Mouse (Mus musculus): ENCODE results near the gene Plin2. TPM values are rescaled to one million over a fixed set of nuclear protein-coding genes. Genes with fewer than 3 reads are reported as not detected.
A peak's percentile ranks its signal among the peaks of the same experiment; 100 is the strongest.

Plin2 gene
- total RNA-seq, 2 experiments from 2014 or later, result 7.7 to 11.3 TPM

GRCm38 (mm10) chr4:86695081-86695480, 25.2 kb upstream of the Plin2 start:
- Histone ChIP-seq H3K4me3 (no peak overlapping the region), H3K27ac (no peak overlapping the region)
- TF ChIP-seq CTCF (IDR thresholded peaks at IDR 0.05), result peak; percentile 53
- DNase-seq (ENCODE audit: extremely low spot score in 1 of 2, low spot score in 2 of 2), result peak in 1 of 2 experiments; percentile 17
- intact Hi-C loops (cut with DNase I), result loop anchor here (5.0 to 10.0 kb wide), 2 partner anchors 83 to 860 kb away; partner anchors contain the start of gene Haus6

DNA sequence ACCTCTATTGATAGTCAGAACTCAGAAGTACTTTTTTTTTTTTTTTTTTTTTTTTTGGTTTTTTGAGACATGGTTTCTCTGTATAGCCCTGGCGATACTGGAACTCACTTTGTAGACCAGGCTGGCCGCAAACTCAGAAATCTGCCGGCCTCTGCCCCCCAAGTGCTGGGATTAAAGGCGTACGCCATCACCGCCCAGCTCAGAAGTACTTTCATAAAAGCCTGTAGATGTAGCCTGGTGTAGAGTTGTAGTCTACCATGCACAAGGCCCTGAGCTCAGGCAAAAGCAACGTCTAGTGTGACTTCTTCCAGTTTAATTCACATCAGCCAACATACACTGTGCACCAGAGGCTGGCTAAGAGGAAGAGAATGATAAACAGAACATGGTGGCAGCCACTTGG, 23.1 kb upstream of the Plin2 start:
- H3K4me3 ChIP-seq, result no peak overlapping the region
- intact Hi-C loops (cut with DNase I), result loop anchor here (10.0 kb wide), 1 partner anchor 858 kb away; no protein-coding TSS in a partner anchor
- DNase-seq (ENCODE audit: extremely low spot score in 1 of 2, low spot score in 2 of 2), result no peak
- TF ChIP-seq CTCF (IDR thresholded peaks at IDR 0.05), result no peak
- H3K27ac ChIP-seq, result no peak overlapping the region

- Histone ChIP-seq H3K4me3 (no peak overlapping the region), H3K27ac (no peak overlapping the region)
- intact Hi-C loops (cut with DNase I), result loop anchor here (10.0 kb wide), 1 partner anchor 856 kb away; no protein-coding TSS in a partner anchor
- no peak for TF ChIP-seq CTCF (IDR thresholded peaks at IDR 0.05)
- no peak for DNase-seq (ENCODE audit: extremely low spot score in 1 of 2, low spot score in 2 of 2)
Observed at GRCm38 (mm10) chr4:86691290-86691689, 21.4 kb upstream of the Plin2 start.

DNA sequence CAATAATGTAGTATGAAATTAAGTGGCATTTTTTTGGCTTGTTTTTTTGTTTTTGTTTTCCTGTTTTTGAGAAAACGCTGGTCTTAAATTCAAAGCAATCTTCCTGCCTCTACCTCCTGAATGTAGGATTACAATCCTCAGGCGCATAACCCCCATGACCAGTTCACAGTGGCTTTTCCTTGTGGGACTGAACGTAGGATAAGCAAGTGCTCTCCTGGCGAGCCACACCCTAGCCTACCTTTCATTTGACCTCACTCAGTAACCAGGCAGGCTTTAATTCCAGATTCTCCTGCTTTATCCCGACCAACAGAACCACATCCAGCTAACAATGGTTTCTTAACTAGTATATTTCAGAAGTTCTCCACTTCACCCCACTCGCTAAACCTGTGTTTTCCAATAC, 20.9 kb upstream of the Plin2 start:
- no peak for TF ChIP-seq CTCF (IDR thresholded peaks at IDR 0.05)
- Histone ChIP-seq H3K27ac (no peak overlapping the region), H3K4me3 (no peak overlapping the region)
- no peak for DNase-seq (ENCODE audit: extremely low spot score in 1 of 2, low spot score in 2 of 2)
- intact Hi-C loops (cut with DNase I), result loop anchor here (10.0 kb wide), 1 partner anchor 856 kb away; no protein-coding TSS in a partner anchor

DNA sequence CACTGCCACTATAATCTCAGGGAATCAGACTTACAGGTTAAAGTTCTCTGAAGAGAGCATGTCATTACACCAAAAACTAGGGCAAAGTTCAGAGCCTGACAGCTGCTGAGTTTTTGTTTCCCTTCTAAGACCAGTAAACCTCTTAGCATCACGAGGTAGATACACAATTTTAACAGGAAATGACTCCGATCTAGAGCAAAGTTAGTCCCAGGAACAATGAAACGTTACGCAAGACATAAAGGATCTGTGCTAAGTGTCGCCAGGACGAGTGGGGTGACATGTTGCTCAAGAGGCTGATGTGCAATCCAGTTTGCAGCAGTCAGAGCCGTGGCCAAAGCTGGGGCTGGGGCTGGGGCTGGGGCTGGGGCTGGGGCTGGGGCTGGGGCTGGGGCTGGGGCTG, 20.3 kb upstream of the Plin2 start:
- intact Hi-C loops (cut with DNase I), result loop anchor here (10.0 kb wide), 1 partner anchor 855 kb away; no protein-coding TSS in a partner anchor
- DNase-seq (ENCODE audit: extremely low spot score in 1 of 2, low spot score in 2 of 2), result no peak
- Histone ChIP-seq H3K27ac (no peak overlapping the region), H3K4me3 (no peak overlapping the region)
- TF ChIP-seq CTCF (IDR thresholded peaks at IDR 0.05), result no peak

DNA sequence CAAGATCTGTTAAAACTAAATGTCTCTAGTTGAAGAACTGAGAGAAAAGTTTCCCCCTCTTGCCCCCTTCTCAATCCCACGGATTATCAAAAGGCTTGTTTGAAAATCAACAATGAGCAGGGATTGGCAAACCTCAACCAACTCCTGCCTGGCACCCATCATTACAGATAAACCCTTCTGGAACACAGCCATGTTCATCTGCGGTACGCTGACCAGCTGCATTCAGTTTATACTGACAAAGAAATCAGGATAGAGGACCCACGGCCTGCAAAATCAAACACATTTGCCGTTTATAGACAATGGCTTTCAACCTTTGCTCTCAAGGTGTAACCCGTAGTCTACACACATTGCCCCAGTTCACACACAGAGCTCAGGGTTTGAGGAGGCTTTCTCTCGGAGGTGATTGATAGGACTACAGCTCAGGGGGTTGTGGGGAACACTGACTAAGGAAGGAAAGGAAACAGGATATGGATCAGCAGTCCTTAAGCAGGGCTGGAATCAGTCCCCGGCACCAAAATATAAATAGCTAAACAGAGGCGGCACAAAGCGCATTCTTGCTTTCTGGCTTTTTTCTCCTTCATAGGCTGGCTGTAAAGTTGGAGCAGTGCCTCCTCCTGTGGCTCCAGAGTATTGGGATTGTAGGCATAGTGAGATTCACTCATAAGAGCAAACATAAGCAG, 19.3 kb upstream of the Plin2 start:
- Histone ChIP-seq H3K4me3 (no peak overlapping the region), H3K27ac (no peak overlapping the region)
- no peak; the same call in 1 of the 2 replicates for TF ChIP-seq CTCF (IDR thresholded peaks at IDR 0.05)
- intact Hi-C loops (cut with DNase I), result no loop called here
- no peak for DNase-seq (ENCODE audit: extremely low spot score in 1 of 2, low spot score in 2 of 2)

DNA sequence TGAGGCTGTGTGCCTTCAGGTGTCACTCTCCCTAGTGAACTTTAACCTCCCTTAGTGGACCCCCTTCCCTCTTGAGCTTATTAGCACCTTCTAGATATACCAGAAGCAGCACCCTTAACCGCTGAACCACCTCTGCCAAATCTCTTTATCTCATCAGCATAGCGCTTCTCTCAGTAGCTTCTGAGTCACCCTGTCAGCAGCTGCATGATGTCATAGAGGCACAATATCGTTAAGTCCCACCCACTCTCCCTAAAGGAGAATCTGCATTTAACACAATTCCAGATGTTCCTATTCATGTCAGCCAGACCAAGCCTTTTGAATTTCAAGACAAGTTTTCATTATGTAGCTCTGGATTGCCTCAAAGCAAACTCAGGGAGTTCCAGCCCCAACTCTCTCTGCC, 16.7 kb upstream of the Plin2 start:
- intact Hi-C loops (cut with DNase I), result no loop called here
- no peak overlapping the region for H3K4me3 ChIP-seq
- no peak for TF ChIP-seq CTCF (IDR thresholded peaks at IDR 0.05)
- H3K27ac ChIP-seq, result no peak overlapping the region
- DNase-seq (ENCODE audit: extremely low spot score in 1 of 2, low spot score in 2 of 2), result no peak

- no peak overlapping the region for H3K4me3 ChIP-seq
- no peak overlapping the region for H3K27ac ChIP-seq
- intact Hi-C loops (cut with DNase I), result no loop called here
- DNase-seq (ENCODE audit: extremely low spot score in 1 of 2, low spot score in 2 of 2), result no peak
- TF ChIP-seq CTCF (IDR thresholded peaks at IDR 0.05), result no peak
Observed at GRCm38 (mm10) chr4:86686009-86686366, 16.1 kb upstream of the Plin2 start.

DNA sequence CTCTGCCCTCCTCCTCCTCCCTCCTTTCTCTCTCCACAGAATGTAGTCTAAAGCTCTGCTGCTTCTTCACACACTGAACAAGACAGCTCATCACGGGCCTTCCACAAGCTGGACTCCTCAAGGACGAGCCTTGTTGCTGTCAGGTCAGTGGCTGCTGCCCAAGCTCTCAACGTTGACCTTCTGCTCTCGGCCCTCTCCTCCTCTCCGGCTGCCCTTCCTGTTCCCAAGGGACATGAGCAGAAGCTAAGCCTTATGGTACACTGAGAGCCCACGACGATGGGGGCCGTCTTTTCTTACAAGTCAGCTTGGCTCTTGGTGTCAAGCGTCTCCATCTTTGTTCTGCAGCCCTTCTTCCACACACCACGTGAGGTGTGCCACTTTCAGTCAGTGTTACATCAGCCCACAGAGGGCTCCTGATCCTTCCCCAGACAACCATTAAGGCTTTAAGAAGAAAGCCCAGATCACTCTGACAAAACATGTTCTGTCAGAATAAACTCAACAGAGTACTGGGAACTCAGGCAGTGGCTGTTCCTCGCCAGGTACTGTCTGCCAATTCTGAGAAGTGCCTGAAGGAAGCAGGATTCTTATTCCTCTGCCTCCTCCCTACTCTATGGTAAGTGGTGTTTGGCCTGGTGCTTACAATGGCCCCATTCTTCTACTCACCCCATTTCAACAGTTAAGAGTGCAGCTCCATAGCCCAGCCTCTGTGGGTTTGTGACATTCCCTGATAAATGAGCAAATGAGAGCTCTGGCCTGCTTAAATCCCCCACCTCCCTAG, 15.6 kb upstream of the Plin2 start:
- intact Hi-C loops (cut with DNase I), result no loop called here
- Histone ChIP-seq H3K4me3 (no peak overlapping the region), H3K27ac (no peak overlapping the region)
- TF ChIP-seq CTCF (IDR thresholded peaks at IDR 0.05), result no peak
- DNase-seq (ENCODE audit: extremely low spot score in 1 of 2, low spot score in 2 of 2), result no peak

DNA sequence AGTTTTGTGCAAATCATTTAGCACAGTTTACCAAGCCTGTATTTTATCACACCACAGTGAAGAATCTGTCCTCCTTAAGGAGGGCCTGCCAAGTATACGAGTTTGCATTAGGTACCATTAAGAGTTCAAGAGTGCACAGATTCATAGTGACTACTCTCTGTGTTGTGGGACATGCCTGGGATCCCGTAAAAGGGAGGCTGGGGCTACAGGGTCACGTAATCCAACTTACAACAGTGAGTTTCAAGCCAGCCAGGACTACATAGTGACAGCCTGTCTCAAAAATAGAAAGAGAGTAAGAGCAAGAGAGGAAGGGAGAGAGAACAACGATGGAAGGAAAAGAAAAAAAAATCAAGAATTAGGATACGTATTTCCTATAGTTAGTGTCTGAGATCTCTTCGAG, 14.9 kb upstream of the Plin2 start:
- no peak for DNase-seq (ENCODE audit: extremely low spot score in 1 of 2, low spot score in 2 of 2)
- Histone ChIP-seq H3K4me3 (no peak overlapping the region), H3K27ac (no peak overlapping the region)
- no peak for TF ChIP-seq CTCF (IDR thresholded peaks at IDR 0.05)
- intact Hi-C loops (cut with DNase I), result no loop called here

GRCm38 (mm10) chr4:86683746-86684145, 13.9 kb upstream of the Plin2 start:
- Histone ChIP-seq H3K4me3 (no peak overlapping the region), H3K27ac (no peak overlapping the region)
- no peak for TF ChIP-seq CTCF (IDR thresholded peaks at IDR 0.05)
- intact Hi-C loops (cut with DNase I), result no loop called here
- no peak for DNase-seq (ENCODE audit: extremely low spot score in 1 of 2, low spot score in 2 of 2)

DNA sequence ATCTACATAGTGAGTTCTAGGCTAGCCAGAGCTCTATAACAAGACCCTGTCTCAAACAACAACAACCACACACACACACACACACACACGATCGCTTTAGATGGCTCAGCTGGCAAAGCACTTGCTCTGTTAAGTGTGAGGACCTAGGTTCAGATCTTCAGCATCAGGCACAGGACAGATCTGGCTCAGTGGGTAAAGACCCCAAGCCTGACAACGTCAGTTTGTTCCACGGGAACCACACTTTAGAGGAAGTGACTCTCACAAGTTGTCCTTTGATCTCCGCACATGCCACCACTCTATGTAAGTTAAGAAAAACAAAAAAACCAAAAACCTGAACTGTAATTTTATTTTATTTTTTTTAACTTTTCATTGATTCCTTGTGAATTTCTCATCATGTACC, 13.4 kb upstream of the Plin2 start:
- H3K27ac ChIP-seq, result no peak overlapping the region
- no peak for DNase-seq (ENCODE audit: extremely low spot score in 1 of 2, low spot score in 2 of 2)
- no peak overlapping the region for H3K4me3 ChIP-seq
- intact Hi-C loops (cut with DNase I), result no loop called here
- TF ChIP-seq CTCF (IDR thresholded peaks at IDR 0.05), result no peak

Measured in left cerebral cortex, adult 2 months (tissue).